Mouse (Mus musculus): Measurements from ENCODE around the gene Fndc10. TPM values are rescaled to one million over a fixed set of nuclear protein-coding genes. Genes with fewer than 3 reads are reported as not detected.
"Not testable (repeated sequence)": the region's sequence is repeated elsewhere in the genome, so short reads cannot be mapped to it uniquely, and the experiment has no call there.

Fndc10 gene
- polyA plus RNA-seq, 1 experiment from 2014 or later: 10.3 TPM

DNA sequence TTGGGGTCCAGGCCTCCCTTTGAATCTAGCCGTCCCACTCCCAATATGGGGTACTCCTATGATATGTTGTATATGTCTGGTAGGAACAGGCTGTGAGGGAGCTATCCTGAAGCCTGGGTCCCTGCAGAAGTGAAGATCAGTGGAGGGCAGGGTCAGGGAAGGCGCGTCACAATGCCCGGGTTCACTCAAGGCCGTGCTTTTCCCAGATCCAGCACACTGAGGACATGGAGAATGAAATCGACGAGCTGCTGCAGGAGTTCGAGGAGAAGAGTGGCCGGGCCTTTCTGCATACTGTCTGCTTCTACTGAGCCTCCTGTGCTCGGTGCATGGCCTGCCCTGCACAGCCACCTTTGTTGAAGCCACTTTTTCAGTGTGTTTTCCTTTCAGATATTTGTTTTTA, 39.1 kb downstream of the Fndc10 start:
- H3K27ac ChIP-seq: peak overlapping the region; percentile 97; the same call in 1 of the 2 replicates
- no peak for ATAC-seq (ENCODE audit: low FRiP score)

GRCm38 (mm10) chr4:155734350-155734941, 40.3 kb downstream of the Fndc10 start, which contains the start of gene Tmem240:
TSS of gene Tmem240 (plus strand) at chr4:155734800.
- Histone ChIP-seq H3K4me3 (replicated peaks; ENCODE audit: low read length) (peak within 1 kb of the TSS; percentile 78), H3K36me3 (replicated peaks; ENCODE audit: control insufficient read depth, insufficient read depth) (peaks cover 46% of the 10 kb centered on the region), H3K27ac (peak within 1 kb of the TSS; percentile 97), H3K4me1 (replicated peaks; ENCODE audit: control insufficient read depth, insufficient read depth, low read length) (peaks cover 24% of the 10 kb centered on the region), H3K9ac (peak within 1 kb of the TSS; percentile 97), H3K27me3 (ENCODE audit: control insufficient read depth, insufficient read depth, low read length) (no peaks in the 10 kb centered on the region), H3K4me2 (replicated peaks) (peak within 1 kb of the TSS; percentile 89), H3K9me3 (ENCODE audit: control insufficient read depth, low read length) (no peaks in the 10 kb centered on the region)
- under 1% methylated on average over 33 of the region's 35 CpGs for WGBS
- DNase-seq (ENCODE audit: low spot score): peak; percentile 82
- ATAC-seq (ENCODE audit: low FRiP score): peak; percentile 89

More for the DNA sequence above, 39.1 kb downstream of the Fndc10 start:
- 0 out of 2 replicates have a peak overlapping the region, but pooled peaks have one; percentile 89 for H3K4me2 ChIP-seq (replicated peaks)
- no peak overlapping the region for H3K4me3 ChIP-seq (replicated peaks; ENCODE audit: low read length)
- H3K36me3 ChIP-seq (replicated peaks; ENCODE audit: control insufficient read depth, insufficient read depth): peaks cover 48% of the 10 kb centered on the region
- no peak for DNase-seq (ENCODE audit: low spot score)
- WGBS: 91% methylated on average over 10 of the region's 10 CpGs
- H3K27me3 ChIP-seq (ENCODE audit: control insufficient read depth, insufficient read depth, low read length): no peaks in the 10 kb centered on the region
- no peak overlapping the region for H3K9ac ChIP-seq
- H3K9me3 ChIP-seq (ENCODE audit: control insufficient read depth, low read length): no peaks in the 10 kb centered on the region
- peaks cover 24% of the 10 kb centered on the region for H3K4me1 ChIP-seq (replicated peaks; ENCODE audit: control insufficient read depth, insufficient read depth, low read length)

DNA sequence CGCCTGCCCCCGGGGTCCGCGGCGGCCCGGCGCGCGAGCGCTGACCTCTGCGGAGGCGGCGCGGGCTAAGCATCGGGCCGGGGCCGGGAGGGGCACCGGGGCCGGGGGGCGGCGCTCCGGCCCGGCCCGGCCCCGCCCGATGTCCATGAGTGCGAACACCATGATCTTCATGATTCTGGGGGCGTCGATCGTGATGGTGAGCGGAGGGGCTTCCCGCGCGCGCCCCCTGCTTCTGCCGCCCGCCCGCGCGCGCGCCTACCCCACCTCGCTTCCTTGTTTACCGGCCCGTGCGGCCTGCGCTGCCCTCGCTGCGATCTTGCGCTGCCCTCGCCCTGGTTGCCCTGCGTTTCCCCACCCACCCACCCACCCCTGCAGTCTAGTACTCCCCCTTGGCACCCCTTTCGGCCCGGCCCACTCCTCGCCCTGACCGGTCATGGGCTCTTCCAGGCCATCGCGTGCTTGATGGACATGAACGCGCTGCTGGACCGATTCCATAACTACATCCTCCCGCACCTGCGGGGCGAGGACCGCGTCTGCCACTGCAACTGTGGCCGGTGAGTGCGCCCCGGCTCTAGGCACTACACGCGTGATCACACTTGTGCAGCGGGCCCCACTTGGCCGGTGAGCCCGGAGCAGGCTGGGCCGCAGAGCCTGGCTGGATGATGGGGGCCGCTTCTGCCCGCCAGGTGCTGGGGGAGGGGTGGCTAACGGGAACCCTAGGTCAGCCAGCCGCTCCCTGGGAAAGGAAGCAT, 41.0 kb downstream of the Fndc10 start:
- Histone ChIP-seq H3K4me1 (replicated peaks; ENCODE audit: control insufficient read depth, insufficient read depth, low read length) (peaks cover 24% of the 10 kb centered on the region), H3K9ac (peak overlapping the region; percentile 97), H3K36me3 (replicated peaks; ENCODE audit: control insufficient read depth, insufficient read depth) (peaks cover 53% of the 10 kb centered on the region), H3K27me3 (ENCODE audit: control insufficient read depth, insufficient read depth, low read length) (no peaks in the 10 kb centered on the region), H3K4me3 (replicated peaks; ENCODE audit: low read length) (peak overlapping the region; percentile 78), H3K27ac (peak overlapping the region; percentile 97), H3K4me2 (replicated peaks) (peak overlapping the region; percentile 89), H3K9me3 (ENCODE audit: control insufficient read depth, low read length) (no peaks in the 10 kb centered on the region)
- WGBS: under 1% methylated on average over 74 of the region's 79 CpGs
- DNase-seq (ENCODE audit: low spot score): peak; percentile 55
- peak; percentile 71 for ATAC-seq (ENCODE audit: low FRiP score)

- H3K4me1 ChIP-seq (replicated peaks; ENCODE audit: control insufficient read depth, insufficient read depth, low read length): peaks cover 24% of the 10 kb centered on the region
- ATAC-seq (ENCODE audit: low FRiP score) (no peak), DNase-seq (ENCODE audit: low spot score) (no peak)
- H3K4me3 ChIP-seq (replicated peaks; ENCODE audit: low read length): peak overlapping the region; percentile 78
- peak overlapping the region; percentile 97 for H3K9ac ChIP-seq
- H3K27me3 ChIP-seq (ENCODE audit: control insufficient read depth, insufficient read depth, low read length): no peaks in the 10 kb centered on the region
- 74% methylated on average over 5 of the region's 5 CpGs for WGBS
- peaks cover 54% of the 10 kb centered on the region for H3K36me3 ChIP-seq (replicated peaks; ENCODE audit: control insufficient read depth, insufficient read depth)
- peak overlapping the region; percentile 97 for H3K27ac ChIP-seq
- peak overlapping the region; percentile 89 for H3K4me2 ChIP-seq (replicated peaks)
- H3K9me3 ChIP-seq (ENCODE audit: control insufficient read depth, low read length): no peaks in the 10 kb centered on the region
These were observed 41.6 kb downstream of the Fndc10 start for GRCm38 (mm10) chr4:155735788-155736187.

DNA sequence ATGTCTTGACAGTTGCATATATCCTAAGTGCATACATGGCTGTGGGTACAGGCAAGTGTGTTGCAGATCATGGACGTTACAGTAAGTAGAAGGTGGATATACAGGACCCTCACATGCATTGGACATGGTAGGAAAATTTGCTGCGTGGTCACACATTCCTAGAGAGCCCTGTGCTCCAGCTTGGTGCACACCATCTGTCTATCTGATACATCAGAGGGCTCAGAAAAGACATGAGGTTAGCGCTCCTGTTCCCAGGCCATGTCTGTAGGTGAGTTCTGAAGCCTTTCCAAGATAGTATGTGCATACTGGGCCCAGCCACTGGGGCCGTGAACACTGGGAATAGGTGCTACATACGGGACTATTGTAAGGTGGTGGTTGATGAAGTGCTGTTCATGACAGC, 42.3 kb downstream of the Fndc10 start:
- ATAC-seq (ENCODE audit: low FRiP score) (no peak), DNase-seq (ENCODE audit: low spot score) (no peak)
- peaks cover 60% of the 10 kb centered on the region for H3K36me3 ChIP-seq (replicated peaks; ENCODE audit: control insufficient read depth, insufficient read depth)
- H3K4me1 ChIP-seq (replicated peaks; ENCODE audit: control insufficient read depth, insufficient read depth, low read length): peaks cover 24% of the 10 kb centered on the region
- 90% methylated on average over 5 of the region's 5 CpGs for WGBS
- no peaks in the 10 kb centered on the region for H3K9me3 ChIP-seq (ENCODE audit: control insufficient read depth, low read length)
- H3K27ac ChIP-seq: no peak overlapping the region
- peak overlapping the region; percentile 89 for H3K4me2 ChIP-seq (replicated peaks)
- peak overlapping the region; percentile 78 for H3K4me3 ChIP-seq (replicated peaks; ENCODE audit: low read length)
- no peaks in the 10 kb centered on the region for H3K27me3 ChIP-seq (ENCODE audit: control insufficient read depth, insufficient read depth, low read length)
- 0 out of 2 replicates have a peak overlapping the region, but pooled peaks have one; percentile 97 for H3K9ac ChIP-seq

DNA sequence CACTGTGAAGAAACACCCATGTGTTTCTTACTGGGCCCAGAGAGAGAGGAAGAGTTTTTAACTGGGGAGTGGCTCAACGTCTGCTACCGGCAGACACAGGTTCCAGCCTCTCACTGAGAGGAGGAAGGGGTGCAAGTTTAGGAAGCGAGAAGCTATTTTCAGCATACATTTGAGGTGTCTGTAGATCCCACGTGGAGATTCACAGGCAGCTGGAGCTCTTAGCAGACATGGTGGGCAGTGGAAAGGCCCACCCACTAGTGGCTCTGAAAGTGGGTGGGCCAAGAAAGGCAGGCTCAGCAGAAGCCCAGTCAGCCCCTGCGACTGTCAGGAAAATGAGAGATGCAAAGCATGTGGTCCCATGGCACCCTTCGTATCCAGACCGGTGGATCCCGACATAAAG, 44.1 kb downstream of the Fndc10 start:
- Histone ChIP-seq H3K4me1 (replicated peaks; ENCODE audit: control insufficient read depth, insufficient read depth, low read length) (peaks cover 24% of the 10 kb centered on the region), H3K9me3 (ENCODE audit: control insufficient read depth, low read length) (no peaks in the 10 kb centered on the region), H3K27me3 (ENCODE audit: control insufficient read depth, insufficient read depth, low read length) (no peaks in the 10 kb centered on the region), H3K4me3 (replicated peaks; ENCODE audit: low read length) (no peak overlapping the region), H3K9ac (no peak overlapping the region), H3K4me2 (replicated peaks) (no peak overlapping the region), H3K27ac (no peak overlapping the region), H3K36me3 (replicated peaks; ENCODE audit: control insufficient read depth, insufficient read depth) (peaks cover 64% of the 10 kb centered on the region)
- WGBS: 72% methylated on average over 8 of the region's 8 CpGs
- ATAC-seq (ENCODE audit: low FRiP score): no peak
- DNase-seq (ENCODE audit: low spot score): no peak

DNA sequence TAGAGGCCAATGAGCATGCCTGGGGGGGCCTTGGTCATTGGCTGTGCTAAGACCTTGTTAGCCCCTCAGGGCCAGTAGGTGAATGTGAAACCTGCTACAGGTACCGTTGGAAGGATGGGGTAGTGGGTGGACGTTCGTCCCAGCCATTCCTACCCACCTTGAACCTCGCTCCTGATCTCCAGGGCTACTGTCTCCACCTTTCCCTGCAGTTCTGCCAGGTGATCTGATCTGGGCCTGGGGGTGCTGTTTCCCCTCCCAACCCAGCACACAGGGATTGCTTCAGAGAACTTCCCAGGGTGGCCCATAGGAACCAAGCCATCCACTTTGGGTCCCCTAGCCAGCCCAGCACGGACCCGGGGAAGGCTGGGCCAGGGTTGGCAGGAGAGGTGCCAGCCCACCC, 45.0 kb downstream of the Fndc10 start:
- no peak overlapping the region for H3K4me2 ChIP-seq (replicated peaks)
- H3K4me1 ChIP-seq (replicated peaks; ENCODE audit: control insufficient read depth, insufficient read depth, low read length): peaks cover 16% of the 10 kb centered on the region
- H3K27ac ChIP-seq: no peak overlapping the region
- 85% methylated on average over 6 of the region's 6 CpGs for WGBS
- no peak overlapping the region for H3K9ac ChIP-seq
- peaks cover 73% of the 10 kb centered on the region for H3K36me3 ChIP-seq (replicated peaks; ENCODE audit: control insufficient read depth, insufficient read depth)
- H3K27me3 ChIP-seq (ENCODE audit: control insufficient read depth, insufficient read depth, low read length): no peaks in the 10 kb centered on the region
- DNase-seq (ENCODE audit: low spot score) (no peak), ATAC-seq (ENCODE audit: low FRiP score) (no peak)
- no peaks in the 10 kb centered on the region for H3K9me3 ChIP-seq (ENCODE audit: control insufficient read depth, low read length)
- no peak overlapping the region for H3K4me3 ChIP-seq (replicated peaks; ENCODE audit: low read length)

DNA sequence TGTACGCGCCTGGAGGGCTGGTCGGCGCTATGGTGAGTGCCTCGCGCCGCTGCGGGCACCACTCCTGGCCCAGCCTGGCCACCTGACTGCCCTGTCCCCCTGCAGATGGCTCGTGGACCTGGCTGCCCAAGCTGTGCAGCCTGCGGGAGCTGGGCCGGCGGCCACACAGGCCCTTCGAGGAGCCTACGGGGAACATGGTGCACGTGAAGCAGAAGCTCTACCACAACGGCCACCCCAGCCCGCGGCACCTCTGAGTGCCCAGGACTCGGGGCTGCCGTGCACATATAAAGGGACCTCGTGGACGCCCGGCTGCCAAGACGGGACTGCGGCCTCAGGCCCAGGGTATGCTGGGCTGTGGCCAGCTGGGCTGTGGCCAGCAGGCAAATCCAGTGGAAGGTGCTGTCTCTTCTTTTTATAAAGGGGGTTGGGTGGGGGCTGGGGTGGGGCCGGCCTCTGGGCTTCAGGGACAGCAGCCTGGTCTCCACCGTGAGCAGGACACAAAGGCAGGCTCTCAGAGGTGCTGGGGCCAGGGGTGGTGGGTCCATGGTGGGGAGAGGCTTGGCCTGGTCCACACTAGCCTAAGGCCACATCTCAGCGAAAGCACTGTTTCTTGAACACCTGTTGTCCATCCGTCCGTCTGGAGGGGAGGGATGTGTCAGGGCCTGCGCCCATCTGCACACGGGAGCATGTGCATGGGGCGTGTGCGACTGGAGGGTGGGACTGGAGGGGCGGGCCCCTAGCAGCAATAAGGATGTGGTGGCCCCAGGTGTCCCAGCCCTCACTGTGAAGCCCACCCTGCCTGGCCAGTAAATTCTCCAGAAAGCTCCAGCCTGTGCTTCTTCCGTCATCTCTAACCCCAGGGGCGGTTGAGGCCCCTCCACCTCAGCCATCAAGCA, 45.8 kb downstream of the Fndc10 start:
- H3K4me1 ChIP-seq (replicated peaks; ENCODE audit: control insufficient read depth, insufficient read depth, low read length): peaks cover 16% of the 10 kb centered on the region
- H3K36me3 ChIP-seq (replicated peaks; ENCODE audit: control insufficient read depth, insufficient read depth): peaks cover 80% of the 10 kb centered on the region
- H3K4me3 ChIP-seq (replicated peaks; ENCODE audit: low read length): no peak overlapping the region
- no peaks in the 10 kb centered on the region for H3K27me3 ChIP-seq (ENCODE audit: control insufficient read depth, insufficient read depth, low read length)
- 78% methylated on average over 37 of the region's 37 CpGs for WGBS
- no peaks in the 10 kb centered on the region for H3K9me3 ChIP-seq (ENCODE audit: control insufficient read depth, low read length)
- H3K9ac ChIP-seq: no peak overlapping the region
- peak; percentile 21 for ATAC-seq (ENCODE audit: low FRiP score)
- H3K27ac ChIP-seq: no peak overlapping the region
- H3K4me2 ChIP-seq (replicated peaks): no peak overlapping the region
- DNase-seq (ENCODE audit: low spot score): no peak

- Histone ChIP-seq H3K36me3 (replicated peaks; ENCODE audit: control insufficient read depth, insufficient read depth) (peaks cover 85% of the 10 kb centered on the region), H3K4me1 (replicated peaks; ENCODE audit: control insufficient read depth, insufficient read depth, low read length) (peaks cover 14% of the 10 kb centered on the region)
- not testable (repeated sequence) for H3K27ac ChIP-seq; ATAC-seq (ENCODE audit: low FRiP score); H3K27me3 ChIP-seq (ENCODE audit: control insufficient read depth, insufficient read depth, low read length); DNase-seq (ENCODE audit: low spot score); H3K9ac ChIP-seq; H3K4me2 ChIP-seq (replicated peaks); H3K9me3 ChIP-seq (ENCODE audit: control insufficient read depth, low read length); H3K4me3 ChIP-seq (replicated peaks; ENCODE audit: low read length)
- 89% methylated on average over 10 of the region's 10 CpGs for WGBS
These were observed 46.5 kb downstream of the Fndc10 start for GRCm38 (mm10) chr4:155740681-155741080.
